Mouse (Mus musculus) stomach, postnatal 0 days (tissue): ENCODE measurements at regions not wholly inside any gene's neighbourhood (a gene's known extent, or its start where the extent isn't known, plus 50 kb on each side); places are given as distances from the start of the nearest gene placed in this dataset.

Experiments used
- CTCF ChIP-seq: IDR thresholded peaks from 2 replicates; pipeline ENCODE4 v1.5.1; 2016; ENCODE audit warnings: antibody characterized with exemption, low read depth, mild to moderate bottlenecking, moderate library complexity
- EP300 ChIP-seq: optimal IDR thresholded peaks from 2 replicates; pipeline ENCODE3; 2016; ENCODE audit warnings: antibody characterized with exemption

DNA sequence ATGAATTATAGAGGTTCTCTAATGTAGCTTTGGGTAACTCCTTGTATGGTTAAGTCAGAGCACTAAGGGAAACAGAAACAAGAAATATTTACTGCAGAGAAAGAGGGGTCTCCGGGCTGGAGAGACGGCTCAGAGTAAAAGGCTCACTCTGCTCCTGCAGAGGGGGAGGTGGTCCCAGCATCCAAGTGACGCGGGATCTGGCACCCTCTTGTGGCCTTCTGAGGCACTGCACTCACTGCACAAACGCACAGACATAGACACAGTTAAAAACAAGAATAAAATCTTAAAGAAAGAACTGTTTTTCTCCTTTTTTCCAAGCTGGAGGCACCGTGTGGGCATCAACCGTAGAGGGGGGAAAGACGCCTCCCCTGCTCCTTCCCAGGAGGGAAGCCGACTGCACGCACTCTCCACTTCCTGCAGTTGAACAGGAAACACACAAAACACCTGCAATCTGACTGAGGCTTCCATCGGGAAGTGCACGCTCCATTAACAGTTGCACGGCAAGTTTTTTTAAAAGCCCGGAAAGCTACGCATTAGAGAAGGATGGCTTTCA is 237.6 kb downstream of the Atp23 start:
- TF ChIP-seq CTCF (peak; percentile 52), EP300 (no peak)
